Mouse (Mus musculus): Measurements from ENCODE around the gene Svep1. TPM values are rescaled to one million over a fixed set of nuclear protein-coding genes. Genes with fewer than 3 reads are reported as not detected.

The Svep1 gene
- not detected in 2 replicates for polyA plus RNA-seq (2012; ENCODE audit: insufficient read depth, insufficient read length, low replicate concordance, missing spikeins)

DNA sequence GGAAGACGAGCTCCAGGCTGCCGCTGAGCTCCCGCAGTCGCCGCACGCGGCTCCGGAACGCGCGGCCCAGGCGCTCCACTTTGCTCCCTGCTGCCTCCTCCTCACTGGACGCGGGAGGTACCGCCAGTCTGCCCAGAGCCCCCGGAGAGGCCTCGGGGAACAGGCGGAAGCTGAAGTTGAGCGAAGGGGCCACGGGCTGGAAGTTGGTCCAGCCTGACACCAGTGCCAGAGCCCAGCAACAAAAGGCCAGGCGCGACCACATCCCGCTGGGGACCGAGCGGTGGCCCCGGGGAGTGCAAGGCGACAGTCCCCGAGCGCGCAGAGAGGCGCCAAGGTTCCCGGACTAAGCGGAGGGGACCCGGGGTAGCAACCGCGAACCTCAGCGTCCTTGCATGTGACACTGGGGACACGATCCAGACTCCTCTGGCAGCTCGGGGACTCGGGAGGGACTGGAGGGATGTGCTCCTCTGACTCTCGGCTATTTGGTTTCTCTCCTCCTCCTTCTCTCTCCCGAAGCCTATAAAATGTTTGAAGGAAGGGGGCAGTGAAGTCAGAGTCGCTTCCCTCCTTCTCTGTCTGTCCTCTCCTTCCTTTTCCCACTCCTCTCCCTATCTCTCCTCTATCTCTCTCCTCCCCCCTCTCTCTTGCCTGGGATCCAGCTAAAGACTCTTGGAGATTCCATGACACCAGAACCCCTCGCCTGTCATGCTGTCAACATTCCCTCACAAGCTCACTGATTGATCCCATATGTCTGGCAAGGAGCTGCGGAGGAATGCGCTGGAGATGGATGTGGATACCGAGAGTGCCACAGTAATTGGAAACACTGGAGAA lies at the start of gene Svep1:
Gene Svep1 (minus strand): TSS at position 745 of the 831 bp plus-strand sequence.
- Histone ChIP-seq H3K27ac (ENCODE audit: insufficient read depth, low read depth, low read length) (no peak within 1 kb of the TSS), H3K4me1 (ENCODE audit: control insufficient read depth, insufficient read depth, low read length) (peaks cover 9% of the 10 kb centered on the region), H3K4me3 (ENCODE audit: insufficient read depth, low read depth, low read length) (peak within 1 kb of the TSS; percentile 52)
- TF ChIP-seq POLR2A (IDR thresholded peaks at IDR 0.05; ENCODE audit: insufficient read depth, low read depth, low read length) (no peak), CTCF (IDR thresholded peaks at IDR 0.05; ENCODE audit: insufficient read depth, low read depth, low read length) (no peak)
- WGBS = 1% methylated on average over 47 of the region's 47 CpGs

DNA sequence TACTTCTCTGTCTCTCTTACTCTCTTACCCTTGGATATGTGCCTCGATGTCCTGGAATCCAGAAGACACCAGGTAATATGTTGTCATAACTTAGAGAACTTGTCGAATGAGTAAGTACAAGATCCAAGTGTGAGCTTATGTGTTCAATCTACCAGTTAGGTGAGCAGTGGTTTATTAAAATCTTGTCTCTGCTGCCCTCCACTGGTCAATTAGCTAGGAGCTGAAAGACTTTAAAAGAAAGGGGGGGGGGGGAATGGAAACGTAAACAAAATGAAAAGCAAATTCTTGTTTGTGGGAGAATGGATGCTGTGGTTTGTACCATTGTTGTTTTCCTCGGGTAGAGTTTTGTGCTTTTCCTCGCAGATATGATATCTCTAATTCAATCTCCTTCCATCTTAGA lies 46.8 kb upstream of the Svep1 start:
- no peaks in the 10 kb centered on the region for H3K4me1 ChIP-seq (ENCODE audit: control insufficient read depth, insufficient read depth, low read length)
- no peak overlapping the region for H3K27ac ChIP-seq (ENCODE audit: insufficient read depth, low read depth, low read length)
- WGBS = 31% methylated on average over 5 of the region's 5 CpGs
- TF ChIP-seq CTCF (IDR thresholded peaks at IDR 0.05; ENCODE audit: insufficient read depth, low read depth, low read length) = no peak
- TF ChIP-seq POLR2A (IDR thresholded peaks at IDR 0.05; ENCODE audit: insufficient read depth, low read depth, low read length) = no peak
- H3K4me3 ChIP-seq (ENCODE audit: insufficient read depth, low read depth, low read length) = no peak overlapping the region

DNA sequence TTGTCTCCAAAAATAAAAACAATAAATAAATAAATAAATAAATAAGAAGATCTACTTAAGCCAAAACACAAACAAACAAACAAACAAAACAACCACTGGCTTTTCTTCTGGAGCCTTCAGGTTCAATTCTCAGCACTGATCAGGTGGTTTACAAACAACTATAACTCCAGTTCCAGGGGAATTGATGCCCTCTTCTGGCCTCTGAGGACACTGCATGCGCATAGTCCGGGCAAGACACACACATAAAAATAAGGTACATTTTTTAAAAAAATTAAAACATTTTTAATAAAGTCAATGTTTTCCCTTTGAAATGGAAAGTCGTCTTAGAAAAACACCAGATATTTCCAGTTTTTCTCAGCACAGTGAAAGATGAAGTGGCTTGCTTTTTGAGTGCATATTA lies 45.7 kb upstream of the Svep1 start:
- Histone ChIP-seq H3K4me3 (ENCODE audit: insufficient read depth, low read depth, low read length) (no peak overlapping the region), H3K4me1 (ENCODE audit: control insufficient read depth, insufficient read depth, low read length) (no peaks in the 10 kb centered on the region), H3K27ac (ENCODE audit: insufficient read depth, low read depth, low read length) (no peak overlapping the region)
- no peak for TF ChIP-seq POLR2A (IDR thresholded peaks at IDR 0.05; ENCODE audit: insufficient read depth, low read depth, low read length)
- no peak for TF ChIP-seq CTCF (IDR thresholded peaks at IDR 0.05; ENCODE audit: insufficient read depth, low read depth, low read length)
- WGBS = 94% methylated on average over 3 of the region's 3 CpGs

DNA sequence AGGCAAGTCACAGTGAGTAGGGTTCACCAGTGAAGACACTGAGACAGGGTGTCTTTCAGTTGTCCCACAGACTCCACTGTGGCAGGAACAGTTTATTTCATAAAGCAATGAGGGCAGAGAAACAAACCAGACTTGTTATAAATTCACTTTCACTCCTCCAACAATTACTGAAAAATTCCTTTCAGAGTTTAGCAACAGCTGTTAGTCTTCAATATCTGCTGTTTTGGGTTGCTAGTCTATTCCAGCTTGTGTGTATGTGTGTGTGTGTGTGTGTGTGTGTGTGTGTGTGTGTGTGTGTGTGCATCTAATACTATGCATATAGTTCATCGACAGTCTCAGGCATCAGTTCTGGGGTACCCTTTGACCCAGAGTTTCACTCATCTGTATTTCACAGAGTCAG lies 38.9 kb upstream of the Svep1 start:
- TF ChIP-seq CTCF (IDR thresholded peaks at IDR 0.05; ENCODE audit: insufficient read depth, low read depth, low read length) (no peak), POLR2A (IDR thresholded peaks at IDR 0.05; ENCODE audit: insufficient read depth, low read depth, low read length) (no peak)
- 100% methylated on average over 1 of the region's 1 CpGs for WGBS
- H3K4me1 ChIP-seq (ENCODE audit: control insufficient read depth, insufficient read depth, low read length) = no peaks in the 10 kb centered on the region
- no peak overlapping the region for H3K27ac ChIP-seq (ENCODE audit: insufficient read depth, low read depth, low read length)
- H3K4me3 ChIP-seq (ENCODE audit: insufficient read depth, low read depth, low read length) = no peak overlapping the region

DNA sequence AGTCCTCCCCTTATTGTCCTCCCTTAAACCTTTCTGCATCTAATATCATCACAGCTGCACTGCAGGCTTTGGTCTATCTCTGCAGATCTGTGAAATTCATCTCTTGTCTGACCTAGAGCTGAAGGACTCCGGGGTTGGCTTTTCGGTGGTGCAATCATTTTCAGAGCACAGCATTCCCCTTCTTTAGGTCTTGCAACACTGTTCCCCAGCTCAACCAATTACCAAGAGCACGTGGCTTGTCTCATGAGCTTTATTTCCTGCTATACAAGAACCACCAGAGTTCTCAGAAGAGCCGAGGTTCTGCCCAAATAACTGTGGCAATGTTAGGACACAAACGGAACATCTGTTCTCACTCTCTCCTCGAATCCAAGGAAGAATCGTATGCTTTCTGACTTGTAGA lies 33.8 kb upstream of the Svep1 start:
- Histone ChIP-seq H3K4me1 (ENCODE audit: control insufficient read depth, insufficient read depth, low read length) (no peaks in the 10 kb centered on the region), H3K27ac (ENCODE audit: insufficient read depth, low read depth, low read length) (no peak overlapping the region), H3K4me3 (ENCODE audit: insufficient read depth, low read depth, low read length) (no peak overlapping the region)
- WGBS = 86% methylated on average over 7 of the region's 7 CpGs
- TF ChIP-seq POLR2A (IDR thresholded peaks at IDR 0.05; ENCODE audit: insufficient read depth, low read depth, low read length) (no peak), CTCF (IDR thresholded peaks at IDR 0.05; ENCODE audit: insufficient read depth, low read depth, low read length) (no peak)

DNA sequence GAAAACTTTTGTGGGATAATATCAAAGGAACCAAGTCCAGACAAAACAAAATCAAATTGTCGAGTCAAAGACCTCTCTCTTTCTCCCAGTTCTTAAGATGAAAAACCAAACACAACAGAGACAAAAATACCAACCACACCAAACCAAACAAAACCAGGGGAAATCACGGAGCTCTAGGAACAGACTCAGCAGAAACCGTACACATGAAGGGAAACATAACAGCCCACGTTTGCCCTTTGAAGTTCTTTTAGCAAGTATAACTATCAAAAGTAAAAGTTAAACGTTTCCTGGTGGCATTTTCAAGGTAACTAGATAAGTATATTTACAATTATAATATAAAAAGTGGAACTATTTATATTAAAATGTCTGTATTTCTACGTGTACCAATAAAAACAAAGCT lies 29.2 kb upstream of the Svep1 start:
- H3K4me3 ChIP-seq (ENCODE audit: insufficient read depth, low read depth, low read length) = no peak overlapping the region
- no peak overlapping the region for H3K27ac ChIP-seq (ENCODE audit: insufficient read depth, low read depth, low read length)
- no peaks in the 10 kb centered on the region for H3K4me1 ChIP-seq (ENCODE audit: control insufficient read depth, insufficient read depth, low read length)
- TF ChIP-seq CTCF (IDR thresholded peaks at IDR 0.05; ENCODE audit: insufficient read depth, low read depth, low read length) (no peak), POLR2A (IDR thresholded peaks at IDR 0.05; ENCODE audit: insufficient read depth, low read depth, low read length) (no peak)
- 52% methylated on average over 6 of the region's 6 CpGs for WGBS

DNA sequence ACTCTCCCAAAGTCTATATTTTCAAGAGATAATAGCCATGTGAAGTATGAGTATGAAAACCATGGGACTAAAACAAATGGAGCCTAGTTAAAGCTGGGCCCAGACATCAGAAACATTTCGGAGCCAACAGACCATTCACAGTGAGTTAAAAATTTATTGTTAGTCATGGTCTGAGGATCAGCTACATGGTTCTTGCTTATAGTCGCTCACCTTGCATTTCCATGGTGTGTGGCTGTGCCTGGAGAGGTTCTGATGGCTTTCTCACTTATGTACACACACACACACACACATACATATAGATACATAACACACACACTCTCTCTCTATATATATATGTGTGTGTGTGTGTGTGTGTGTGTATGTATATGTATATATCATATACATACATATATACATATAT lies 16.8 kb upstream of the Svep1 start:
- Histone ChIP-seq H3K4me1 (ENCODE audit: control insufficient read depth, insufficient read depth, low read length) (no peaks in the 10 kb centered on the region), H3K27ac (ENCODE audit: insufficient read depth, low read depth, low read length) (no peak overlapping the region), H3K4me3 (ENCODE audit: insufficient read depth, low read depth, low read length) (no peak overlapping the region)
- 98% methylated on average over 2 of the region's 2 CpGs for WGBS
- TF ChIP-seq CTCF (IDR thresholded peaks at IDR 0.05; ENCODE audit: insufficient read depth, low read depth, low read length) (no peak), POLR2A (IDR thresholded peaks at IDR 0.05; ENCODE audit: insufficient read depth, low read depth, low read length) (no peak)

DNA sequence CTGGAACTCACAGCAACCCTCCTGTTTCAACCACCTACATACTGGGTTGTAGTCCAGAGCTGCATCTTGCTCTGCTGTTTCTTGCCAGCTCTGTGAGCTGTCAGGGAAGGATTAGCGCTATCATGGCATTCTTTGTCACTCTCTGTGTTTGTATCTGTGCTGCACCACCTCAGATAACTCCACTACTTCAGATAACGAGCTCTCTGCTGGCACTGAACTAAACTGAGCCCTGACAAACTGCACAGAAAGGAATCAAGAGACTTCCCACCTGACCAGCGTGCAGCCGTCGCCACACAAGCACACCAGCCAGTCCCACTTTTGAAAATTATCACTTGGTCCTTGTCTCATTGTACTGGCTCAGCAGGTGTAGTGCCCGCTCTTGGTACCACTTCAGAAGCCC lies 4.7 kb upstream of the Svep1 start:
- WGBS = 64% methylated on average over 6 of the region's 6 CpGs
- TF ChIP-seq CTCF (IDR thresholded peaks at IDR 0.05; ENCODE audit: insufficient read depth, low read depth, low read length) = no peak
- no peak for TF ChIP-seq POLR2A (IDR thresholded peaks at IDR 0.05; ENCODE audit: insufficient read depth, low read depth, low read length)

DNA sequence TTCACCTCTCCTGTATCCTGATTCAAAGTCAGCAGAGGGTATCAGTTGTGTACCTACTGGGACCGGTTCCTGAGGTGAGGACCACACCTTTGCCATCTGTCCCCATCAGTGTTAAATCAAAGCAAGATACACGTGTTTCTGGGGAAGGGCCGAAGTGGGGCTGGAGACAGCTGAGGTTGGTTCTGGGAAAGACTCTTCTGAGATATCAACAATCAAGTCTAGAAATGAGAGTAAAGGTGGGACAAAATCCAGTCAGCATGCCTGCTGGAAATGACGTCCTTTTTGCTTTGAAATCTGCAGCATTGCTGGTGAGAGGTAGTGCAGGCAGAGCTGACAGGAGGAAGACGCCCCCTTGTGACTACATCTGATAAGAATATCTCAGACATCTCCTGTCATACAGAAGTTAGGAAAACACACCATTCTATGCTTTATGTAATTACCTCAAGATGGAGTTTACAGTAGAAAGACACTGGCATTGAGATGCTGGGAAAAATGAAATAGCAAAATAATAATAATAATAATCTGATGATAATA lies 4.0 kb upstream of the Svep1 start:
- WGBS = 70% methylated on average over 5 of the region's 5 CpGs
- no peak for TF ChIP-seq POLR2A (IDR thresholded peaks at IDR 0.05; ENCODE audit: insufficient read depth, low read depth, low read length)
- no peak for TF ChIP-seq CTCF (IDR thresholded peaks at IDR 0.05; ENCODE audit: insufficient read depth, low read depth, low read length)
- H3K4me3 ChIP-seq (ENCODE audit: insufficient read depth, low read depth, low read length) = no peak overlapping the region
- H3K27ac ChIP-seq (ENCODE audit: insufficient read depth, low read depth, low read length) = no peak overlapping the region
- H3K4me1 ChIP-seq (ENCODE audit: control insufficient read depth, insufficient read depth, low read length) = peaks cover 8% of the 10 kb centered on the region

More for the DNA sequence above, 4.7 kb upstream of the Svep1 start:
- Histone ChIP-seq H3K4me3 (ENCODE audit: insufficient read depth, low read depth, low read length) (no peak overlapping the region), H3K4me1 (ENCODE audit: control insufficient read depth, insufficient read depth, low read length) (peaks cover under 1% of the 10 kb centered on the region; the same call in 1 of the 2 replicates), H3K27ac (ENCODE audit: insufficient read depth, low read depth, low read length) (no peak overlapping the region)
